Mouse (Mus musculus) spleen, postnatal 4 days (tissue): ENCODE measurements around the gene Commd7.
A peak's percentile ranks its signal among the peaks of the same experiment; 100 is the strongest.

ENCODE experiments used
- DNase-seq, 2 experiments: peaks; one replicate each; pipeline ENCODE4 v3.0.0; 2022; ENCODE audit warnings: low spot score in 2 of 2

Commd7 gene

DNA sequence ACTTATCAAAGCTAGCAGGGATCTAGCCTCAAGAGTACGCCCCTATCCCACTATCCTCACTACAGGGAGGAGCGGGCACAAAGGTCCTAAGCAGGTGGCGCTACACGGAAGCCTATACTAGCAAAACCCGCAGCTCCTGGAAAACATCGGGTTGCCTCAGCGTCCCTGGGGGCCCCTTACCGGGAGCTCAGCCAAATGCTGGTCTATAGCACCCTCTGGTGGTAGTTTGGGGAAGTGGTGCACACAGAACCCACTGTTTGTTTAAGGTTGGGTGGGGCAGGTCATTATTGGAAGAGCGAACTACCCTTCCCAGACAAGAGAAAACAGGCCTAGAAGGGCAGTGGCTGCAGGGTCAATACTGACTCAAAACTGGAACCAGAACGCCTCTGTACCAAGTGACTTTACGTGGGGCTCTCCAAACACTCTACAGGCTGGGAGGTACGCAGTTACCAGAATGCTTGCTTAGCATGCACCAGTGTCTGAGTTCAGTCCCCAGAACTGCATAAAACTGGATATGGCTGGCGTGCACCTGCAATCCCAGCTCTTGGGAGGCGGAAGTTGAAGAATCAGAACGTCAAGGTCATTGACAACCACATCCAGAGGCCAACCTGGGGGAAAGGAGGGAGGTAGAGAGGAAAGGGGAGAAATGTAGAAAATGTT is 45.9 kb downstream of the Commd7 start:
- peak; percentile 84 to 94 for DNase-seq

DNA sequence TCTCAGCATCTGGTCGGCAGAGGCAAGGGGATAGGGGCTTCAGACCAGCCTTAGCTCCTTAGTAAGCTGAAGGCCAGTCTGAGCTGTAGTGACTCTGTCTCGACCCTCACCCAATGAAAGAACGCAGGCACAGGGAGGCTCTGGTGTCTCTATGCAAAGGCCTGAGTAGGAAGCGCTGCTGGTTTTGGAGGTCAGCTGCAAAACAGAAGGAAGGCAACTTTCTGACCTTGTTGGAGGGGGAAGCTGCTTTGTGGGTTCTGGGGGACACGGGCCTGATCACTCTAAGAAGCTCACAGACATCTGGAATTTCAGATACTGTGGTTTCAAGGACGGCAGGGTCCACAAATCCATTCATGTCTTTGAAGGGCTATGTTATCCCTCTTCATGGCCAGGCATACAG is 46.6 kb downstream of the Commd7 start:
- DNase-seq = no peak

DNA sequence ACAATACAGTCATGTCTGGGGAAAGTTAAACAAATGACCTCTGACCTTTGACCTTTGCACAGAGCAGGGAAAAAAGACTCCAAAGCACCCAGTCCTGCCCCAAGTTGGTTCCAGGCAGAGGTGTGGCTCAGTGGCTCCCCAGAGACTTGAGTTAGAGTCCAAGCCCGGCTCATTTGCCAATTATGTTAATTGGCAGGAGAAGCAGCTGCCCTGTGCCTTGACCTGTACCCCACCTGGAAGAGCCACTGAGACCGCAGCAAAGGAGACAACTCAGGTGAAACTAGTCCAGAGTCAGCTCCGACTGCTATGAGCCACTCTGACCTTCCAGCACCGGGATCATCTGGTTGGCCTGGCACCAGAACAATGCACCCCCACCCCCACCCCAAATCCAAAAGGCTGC is 48.2 kb downstream of the Commd7 start:
- DNase-seq = no peak

DNA sequence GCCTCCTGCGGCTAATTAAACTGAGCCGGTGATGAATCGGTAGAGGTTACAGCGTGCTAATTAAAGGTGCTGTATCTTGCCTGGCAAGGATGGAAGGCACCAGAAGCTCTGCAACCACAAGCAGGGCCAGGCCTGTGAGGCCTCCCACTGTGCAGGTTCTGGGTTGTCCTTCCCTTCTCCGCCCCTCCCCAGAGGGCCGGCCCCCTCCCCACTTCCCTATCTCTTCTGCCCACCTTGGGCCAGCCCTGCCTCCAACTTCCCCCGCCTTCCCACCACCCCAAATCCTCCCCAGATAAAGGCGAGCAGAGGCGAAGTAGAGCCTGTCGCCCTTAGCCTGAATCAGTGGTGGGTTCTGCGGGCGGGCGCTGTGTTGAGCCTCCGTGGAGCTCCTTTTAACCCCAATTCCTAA is 48.9 kb downstream of the Commd7 start:
- DNase-seq = peak in 1 of 2 experiments; percentile 52

DNA sequence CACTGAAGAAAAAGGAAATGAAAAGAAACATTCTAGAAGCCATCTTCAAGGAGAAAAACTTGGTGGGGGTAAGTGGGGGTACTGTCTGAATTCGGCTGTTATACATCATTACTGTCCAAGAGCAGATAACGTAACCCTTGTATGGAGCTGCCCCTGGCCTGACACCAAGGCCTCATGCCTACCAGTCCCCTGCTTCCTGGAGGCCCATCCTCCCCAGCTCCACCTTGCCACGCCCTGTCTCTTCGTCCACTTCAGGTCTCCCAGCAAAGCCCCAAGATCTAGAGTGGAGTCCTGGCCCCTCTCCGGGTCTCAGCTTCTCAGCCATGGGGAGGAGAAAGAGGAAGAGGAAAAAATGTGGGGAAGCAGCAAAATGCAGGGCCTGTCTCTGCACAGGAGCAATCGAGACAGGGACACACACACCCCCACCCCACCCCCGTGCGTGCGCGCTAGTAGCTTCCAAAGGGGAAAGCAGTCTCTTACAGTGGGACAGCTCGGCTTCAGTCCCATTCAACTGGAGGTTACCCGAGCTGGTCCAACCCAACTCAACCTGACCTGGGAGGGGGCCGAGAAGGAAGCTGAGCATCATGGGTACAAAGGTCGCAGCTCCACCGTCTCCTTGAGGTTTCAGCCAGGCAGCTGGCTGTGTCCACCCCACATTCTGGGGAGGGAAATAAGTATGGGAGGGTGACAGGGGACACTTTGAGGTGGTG is 49.5 kb downstream of the Commd7 start:
- DNase-seq = no peak

DNA sequence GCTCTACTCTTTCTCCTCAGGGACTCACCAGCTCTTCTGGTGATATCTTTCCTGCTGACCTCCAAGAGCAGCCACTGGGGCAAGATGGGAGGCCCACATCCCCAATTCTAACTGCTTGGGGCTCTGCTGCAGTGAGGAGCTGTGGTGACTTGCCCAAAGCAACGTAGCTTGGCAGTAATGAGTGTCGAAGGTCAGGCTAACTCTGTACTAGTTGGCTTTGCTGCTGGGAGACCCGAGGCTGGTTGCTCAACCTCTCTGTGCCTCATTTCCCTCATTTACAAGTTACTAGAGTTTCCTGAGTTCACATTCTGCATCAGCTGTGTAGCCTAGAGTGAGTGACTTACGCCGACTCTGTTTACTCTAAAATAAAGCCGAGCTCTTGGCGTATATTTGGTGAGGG is 51.2 kb downstream of the Commd7 start:
- DNase-seq = no peak

DNA sequence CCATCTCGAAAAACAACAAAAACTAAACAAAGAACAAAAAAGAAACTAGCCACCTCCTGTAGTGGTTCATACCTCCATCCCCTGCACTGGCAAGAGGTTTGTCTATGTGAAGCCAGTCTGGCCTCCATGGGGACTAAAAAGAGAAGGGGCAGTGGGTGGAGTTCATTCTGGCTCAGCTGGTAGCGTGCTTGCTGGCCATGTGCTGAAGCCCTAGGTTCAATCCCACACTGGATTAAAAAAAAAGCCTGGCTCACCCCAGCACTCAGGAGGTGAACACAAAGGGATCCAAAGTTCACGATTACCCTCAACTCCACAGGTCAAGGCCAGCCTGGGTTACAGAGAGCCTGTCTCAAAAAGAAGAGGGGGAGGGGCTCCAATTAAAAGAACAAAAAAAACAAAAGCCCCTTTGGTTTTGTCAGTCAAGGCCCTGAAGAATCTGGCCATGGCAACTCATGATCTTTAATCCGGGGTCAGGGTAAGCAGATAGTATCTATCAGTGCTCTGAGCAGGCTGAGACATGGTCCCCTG is 52.1 kb downstream of the Commd7 start:
- DNase-seq = peak in 1 of 2 experiments; percentile 54

DNA sequence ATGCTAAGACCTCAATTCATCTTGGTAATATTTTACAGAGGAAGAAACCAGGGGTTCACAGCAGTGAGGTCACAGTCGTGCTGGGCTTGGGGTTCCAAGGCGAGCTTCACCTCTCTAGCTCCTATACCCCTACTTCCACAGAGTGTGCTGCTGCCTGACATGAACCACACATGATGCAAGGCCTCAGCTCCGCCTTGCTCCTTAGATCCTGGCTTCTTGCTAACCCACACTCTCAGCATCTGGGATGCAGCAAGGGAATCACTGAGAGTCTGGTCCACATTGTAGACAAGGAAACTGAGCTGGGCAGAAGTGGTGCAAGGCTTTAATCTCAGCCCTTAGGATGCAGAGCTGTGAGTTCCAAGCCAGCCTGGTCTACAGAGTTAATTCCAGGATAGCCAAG is 52.5 kb downstream of the Commd7 start:
- DNase-seq = peak in 1 of 2 experiments; percentile 52

DNA sequence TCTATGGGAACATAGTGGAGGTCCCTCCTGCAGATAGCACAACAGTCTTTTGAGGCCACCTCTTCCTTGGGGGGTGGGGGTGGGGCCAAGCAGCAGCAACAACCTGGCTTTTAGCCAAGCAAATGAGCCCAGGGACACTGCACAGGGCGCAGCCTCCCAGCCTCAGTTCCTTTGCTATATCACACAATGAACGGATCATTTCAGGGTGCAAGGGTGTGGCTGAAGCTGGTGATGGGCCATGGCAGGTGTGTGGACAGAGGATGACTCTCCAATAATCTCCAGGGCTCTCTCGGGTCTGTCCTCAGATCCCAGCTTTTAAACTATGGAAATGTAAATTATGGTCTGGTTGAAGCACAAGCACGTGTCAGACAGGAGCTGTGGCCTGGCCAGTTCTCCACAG is 55.5 kb downstream of the Commd7 start:
- DNase-seq = peak in 1 of 2 experiments; percentile 58

DNA sequence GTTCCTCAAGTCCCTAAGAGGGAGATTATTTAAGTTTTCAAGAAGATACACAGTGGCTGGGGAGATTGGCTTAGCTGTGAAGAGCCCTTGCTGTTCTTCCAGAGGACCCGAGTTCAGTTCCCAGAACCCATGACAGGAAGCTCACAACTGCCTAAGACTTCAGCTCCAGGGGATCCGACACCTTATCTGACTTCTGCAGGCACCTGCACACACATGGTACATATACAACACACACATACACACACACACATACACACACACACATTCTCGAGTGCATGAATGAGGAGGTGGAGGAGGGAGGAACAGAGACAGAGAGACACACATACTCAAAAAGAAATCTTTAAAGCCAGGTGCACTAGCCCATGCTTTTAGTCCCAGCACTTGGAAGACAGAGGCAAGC is 56.4 kb downstream of the Commd7 start:
- no peak for DNase-seq

DNA sequence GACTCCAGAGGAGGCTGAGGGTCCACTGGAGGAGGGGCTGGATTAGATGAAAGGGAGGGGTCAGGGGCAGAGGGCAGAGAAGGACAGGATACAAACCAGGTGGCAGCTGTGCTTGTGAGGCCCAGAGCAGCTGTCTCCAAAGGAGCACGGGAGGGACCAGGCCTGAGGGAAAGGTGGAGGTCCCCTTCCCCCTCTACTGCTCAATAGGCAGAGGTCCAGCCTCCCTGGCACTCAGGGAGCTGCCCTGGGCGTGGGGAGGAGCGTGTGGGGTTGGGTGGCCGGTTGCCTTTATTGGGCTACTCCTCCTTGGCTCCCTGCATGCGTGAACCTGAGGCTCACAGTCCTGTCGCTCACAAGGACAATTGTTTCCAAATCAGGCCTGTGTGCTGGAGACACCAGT is 57.0 kb downstream of the Commd7 start:
- peak in 1 of 2 experiments; percentile 60 for DNase-seq

DNA sequence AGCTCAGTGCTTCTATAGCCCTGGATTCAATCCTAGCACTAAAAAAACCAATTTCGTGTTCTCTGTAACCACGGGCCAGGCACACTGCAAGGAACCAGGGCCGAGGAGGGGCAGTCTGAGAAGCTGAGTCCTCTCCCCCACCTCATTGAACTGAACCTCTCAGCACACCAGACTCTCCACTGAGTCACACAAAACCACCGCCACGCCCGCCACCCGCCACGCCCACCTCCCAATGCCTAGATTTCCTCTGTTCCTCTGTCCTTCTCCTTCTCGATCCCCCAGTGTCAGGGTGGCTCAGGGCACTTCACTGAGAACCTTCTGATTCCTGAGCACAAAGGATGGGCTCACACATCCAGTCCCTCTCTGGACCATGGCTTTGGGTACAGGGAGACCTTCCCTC is 59.5 kb downstream of the Commd7 start:
- no peak for DNase-seq

DNA sequence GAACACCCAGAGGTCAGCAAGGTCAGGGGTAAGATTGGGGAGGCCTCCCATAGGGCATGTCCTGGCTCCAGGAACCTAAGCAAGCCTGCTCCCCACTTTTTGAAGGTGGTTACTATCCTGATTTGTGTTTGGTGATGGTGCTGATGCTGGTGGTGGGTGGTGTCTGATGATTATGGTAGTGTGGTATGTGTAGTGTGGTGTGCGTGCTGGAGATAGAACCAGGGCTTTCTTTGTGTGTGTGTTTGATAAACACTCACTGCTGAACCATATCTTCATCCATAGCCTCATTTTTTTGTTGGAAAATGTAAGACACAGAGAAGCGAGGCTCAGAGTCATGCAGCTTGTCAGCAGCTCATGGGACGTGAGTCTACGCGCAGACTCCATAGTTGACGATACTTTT is 64.0 kb downstream of the Commd7 start:
- DNase-seq = no peak

DNA sequence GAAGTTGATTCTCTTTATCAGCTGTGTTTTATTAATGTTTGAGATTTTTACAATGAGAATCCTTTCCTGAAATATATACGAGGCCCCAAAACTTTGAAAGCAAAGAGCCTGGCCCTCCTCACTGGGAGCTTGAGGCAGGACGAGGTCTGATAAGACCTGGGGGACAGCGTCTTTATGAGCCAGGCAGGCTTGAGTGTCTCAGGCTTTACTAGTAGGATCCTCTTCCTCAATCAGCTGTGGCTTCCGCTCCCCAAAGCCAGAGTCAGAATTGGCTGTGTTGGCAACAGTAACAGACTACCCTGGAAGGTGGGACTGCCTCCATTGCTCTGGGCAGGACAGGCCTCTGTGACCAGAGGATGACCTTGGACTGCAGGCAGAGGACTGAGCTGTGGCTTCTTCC is 64.6 kb downstream of the Commd7 start:
- no peak for DNase-seq
